Mouse (Mus musculus) large intestine, adult 2 months (tissue): Measurements from ENCODE around the gene Atp8a2. TPM values are rescaled to one million over a fixed set of nuclear protein-coding genes. Genes with fewer than 3 reads are reported as not detected.

Source experiments
- DNase-seq: peaks from one replicate; pipeline ENCODE4 v3.0.0-alpha.2; 2012; ENCODE audit warnings: low read depth, low spot score
- WGBS: fragments of 180-500 bp; shearing (Covaris S2); methylation state at CpG from one replicate; pipeline ENCODE4 v1.1.7; 2018; 5-methylcytosine and 5-hydroxymethylcytosine counted together
- polyA plus RNA-seq: library from polyadenylated mRNA; depleted of rRNA; stranded (reverse); fragments of >200 nt; gene quantifications from 2 replicates; pipeline ENCODE4 v1.2.3, GENCODE M21; 2012

The Atp8a2 gene
- polyA plus RNA-seq, 1 experiment = 2.4 TPM

- 19% methylated on average over 16 of the region's 16 CpGs for WGBS
- peak; percentile 83 for DNase-seq
Observed at GRCm38 (mm10) chr14:60170845-60171610, 26.0 kb downstream of the Atp8a2 start.

DNA sequence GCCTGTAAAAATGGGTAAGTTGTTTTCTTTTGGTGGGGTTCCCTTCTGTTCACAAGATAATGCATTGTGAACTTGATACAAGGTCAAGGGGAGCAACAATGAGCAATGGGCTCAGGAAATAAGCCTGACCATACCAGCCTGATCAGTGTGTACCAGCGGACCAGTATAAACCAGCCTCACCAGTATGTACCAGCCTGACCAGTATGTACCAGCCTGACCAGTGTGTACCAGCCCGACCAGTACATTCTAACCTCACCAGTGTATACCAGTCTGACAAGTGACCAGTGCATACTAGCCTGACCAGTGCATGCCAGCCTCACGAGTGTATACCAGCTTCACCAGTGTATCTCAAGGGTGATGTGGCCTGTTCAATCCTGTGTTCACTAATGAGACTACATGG is 33.6 kb downstream of the Atp8a2 start:
- DNase-seq = no peak
- 79% methylated on average over 3 of the region's 3 CpGs for WGBS

- DNase-seq = no peak
- WGBS = 82% methylated on average over 11 of the region's 11 CpGs
Observed at GRCm38 (mm10) chr14:60152373-60152772, 44.6 kb downstream of the Atp8a2 start.

DNA sequence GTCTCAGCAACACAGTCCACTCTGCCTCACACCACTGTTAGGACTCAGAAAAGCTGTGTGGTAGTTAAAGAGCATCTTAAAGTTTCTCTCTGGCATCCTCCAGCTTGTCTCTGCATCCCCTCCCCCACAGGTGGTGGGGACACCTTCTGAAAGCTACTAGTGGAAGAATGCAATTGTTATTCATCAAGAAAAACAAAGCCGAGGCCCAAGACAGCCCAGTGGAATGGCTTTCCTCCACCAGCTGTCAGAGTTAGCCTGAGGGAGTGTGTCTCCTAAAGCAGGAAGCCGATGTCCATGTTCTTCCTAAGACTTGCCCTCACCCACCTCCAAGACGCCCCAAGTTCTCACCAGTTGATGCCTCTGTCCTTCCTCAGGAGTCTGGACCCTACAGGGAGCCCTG is 48.1 kb downstream of the Atp8a2 start:
- no peak for DNase-seq
- 64% methylated on average over 3 of the region's 3 CpGs for WGBS

DNA sequence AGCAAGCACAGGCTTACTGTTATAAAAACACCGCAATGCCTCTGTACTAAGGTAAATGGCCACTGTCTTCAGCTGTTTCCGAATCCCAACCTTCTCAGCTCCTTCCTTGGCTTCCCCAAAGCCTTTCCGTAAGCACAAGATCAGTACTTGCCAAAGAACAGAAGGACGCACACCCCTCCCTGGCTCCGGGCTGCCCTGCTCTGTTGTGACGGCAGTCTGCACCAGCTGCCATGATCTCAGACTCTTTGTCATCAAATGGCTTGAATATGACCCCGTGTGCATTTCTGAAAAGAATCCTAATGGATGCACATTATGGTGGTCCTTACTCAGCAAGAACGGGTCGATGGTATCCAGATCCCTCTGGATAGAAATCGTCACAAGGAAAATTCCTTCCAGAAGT is 53.7 kb downstream of the Atp8a2 start:
- no peak for DNase-seq
- 75% methylated on average over 10 of the region's 10 CpGs for whole genome bisulfite sequencing

GRCm38 (mm10) chr14:60138339-60138738 is 58.6 kb downstream of the Atp8a2 start:
- DNase-seq = no peak
- 84% methylated on average over 4 of the region's 4 CpGs for WGBS

- WGBS = 77% methylated on average over 6 of the region's 6 CpGs
- DNase-seq = no peak
Observed at GRCm38 (mm10) chr14:60137812-60138211, 59.2 kb downstream of the Atp8a2 start.

DNA sequence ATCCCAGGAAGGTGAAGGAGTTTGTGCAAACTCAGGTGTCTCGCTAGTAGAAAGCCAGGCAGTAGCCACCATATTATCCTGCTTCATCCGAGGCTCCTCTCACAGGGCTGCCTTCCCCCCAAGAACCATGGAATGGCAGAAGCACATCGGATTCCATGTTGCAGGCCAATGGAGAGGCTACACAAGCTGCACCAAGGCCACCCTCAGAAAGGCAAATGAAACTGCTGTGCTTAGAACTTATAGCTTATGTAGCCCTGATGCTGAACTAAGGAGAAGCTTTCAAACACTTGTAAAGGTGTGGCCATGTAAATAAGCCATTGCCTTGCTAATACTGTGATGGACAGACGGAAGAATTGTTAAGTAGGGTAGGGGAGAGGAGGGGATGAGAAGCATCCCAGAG is 61.2 kb downstream of the Atp8a2 start:
- no peak for DNase-seq
- whole genome bisulfite sequencing = 86% methylated on average over 4 of the region's 4 CpGs

DNA sequence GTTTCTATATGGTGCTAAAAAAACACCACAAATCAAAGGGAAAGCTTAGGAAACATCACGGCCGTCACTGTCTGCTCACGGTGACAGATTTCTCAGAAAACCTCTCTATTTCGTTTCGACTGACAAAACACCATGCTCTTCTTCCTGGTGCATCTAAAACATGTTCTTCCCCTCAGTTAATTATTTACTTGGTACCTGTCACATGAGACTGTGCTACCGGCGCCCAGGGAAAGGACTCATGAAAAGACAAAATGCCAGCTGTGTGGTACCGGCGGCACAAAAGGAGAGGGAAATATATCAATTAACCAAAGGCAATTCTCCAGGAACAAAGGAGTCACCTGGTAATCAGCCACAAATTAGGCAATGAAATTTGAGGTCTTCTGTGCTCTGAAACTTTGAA is 62.3 kb downstream of the Atp8a2 start:
- 33% methylated on average over 9 of the region's 9 CpGs for WGBS
- peak; percentile 36 for DNase-seq

GRCm38 (mm10) chr14:60131196-60131876 is 65.6 kb downstream of the Atp8a2 start:
- 82% methylated on average over 9 of the region's 9 CpGs for WGBS
- DNase-seq = no peak

GRCm38 (mm10) chr14:60129564-60129963 is 67.4 kb downstream of the Atp8a2 start:
- DNase-seq = no peak
- WGBS = 86% methylated on average over 5 of the region's 5 CpGs

DNA sequence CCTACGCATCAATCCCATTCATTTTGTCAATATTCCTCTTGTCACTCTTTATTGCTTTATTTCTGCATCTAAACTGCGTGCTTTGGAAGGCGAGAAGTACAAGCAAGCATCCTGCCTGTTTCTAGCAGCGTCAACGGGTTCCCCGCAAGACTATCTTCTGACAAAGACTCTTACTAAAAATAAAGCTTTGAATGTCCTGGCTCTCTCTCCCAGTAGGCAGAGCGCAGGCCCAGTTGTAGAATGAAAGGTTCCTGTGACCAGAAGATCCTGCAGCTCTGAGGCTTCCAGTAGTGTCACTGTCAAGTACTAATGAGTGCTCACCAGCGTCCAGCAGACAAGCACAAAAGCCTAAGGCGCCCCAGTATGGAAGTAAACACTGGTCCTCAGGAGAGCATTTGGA is 71.8 kb downstream of the Atp8a2 start:
- DNase-seq = no peak
- 87% methylated on average over 9 of the region's 9 CpGs for WGBS

GRCm38 (mm10) chr14:60121572-60121971 is 75.4 kb downstream of the Atp8a2 start:
- no peak for DNase-seq
- 70% methylated on average over 10 of the region's 10 CpGs for WGBS

GRCm38 (mm10) chr14:60117792-60118585 is 79.0 kb downstream of the Atp8a2 start:
- WGBS = 76% methylated on average over 9 of the region's 9 CpGs
- no peak for DNase-seq

DNA sequence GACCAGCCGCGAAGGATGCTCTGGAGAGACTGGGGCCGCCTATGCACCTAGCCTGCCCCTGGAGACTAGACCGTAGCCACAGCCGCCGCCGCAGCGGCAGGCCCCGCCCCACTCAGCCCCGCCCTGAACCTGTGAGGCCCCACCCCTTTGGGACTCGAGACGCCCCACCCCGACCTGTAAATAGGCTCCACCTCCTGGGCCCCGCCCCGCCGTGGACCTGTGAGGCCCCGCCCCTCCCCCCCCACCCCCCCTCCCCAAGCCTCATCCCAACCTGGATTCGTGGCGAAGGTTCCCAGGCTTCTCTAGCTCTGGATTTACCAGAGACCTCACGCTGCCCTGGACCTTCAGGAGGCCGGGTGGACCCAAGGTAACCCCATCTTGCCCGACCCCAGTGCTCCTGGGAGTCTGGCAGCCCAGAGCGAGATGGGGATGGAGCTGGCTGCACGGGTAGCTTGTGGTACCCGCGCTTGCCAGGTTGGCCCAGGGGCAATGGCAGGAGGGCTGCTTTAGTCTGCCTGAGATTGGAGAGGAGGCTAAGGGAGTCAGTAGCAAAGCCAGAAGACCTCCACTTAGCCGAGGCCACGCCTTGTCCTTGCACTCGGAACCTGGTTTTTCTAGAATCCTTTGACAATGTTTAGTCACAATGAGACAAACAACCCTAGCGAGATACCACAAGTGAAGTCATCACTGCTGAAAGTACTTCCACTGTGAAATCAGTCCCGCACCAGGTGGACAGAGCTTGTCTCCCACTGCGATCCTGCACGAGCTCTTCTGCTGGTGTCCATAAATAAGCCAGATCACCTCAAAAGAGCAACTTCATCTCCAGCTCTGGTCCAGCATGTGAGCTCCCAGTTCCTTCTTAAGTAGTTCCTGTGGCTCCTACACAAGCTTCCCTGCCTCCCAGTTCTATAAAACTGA is 109.9 kb downstream of the Atp8a2 start:
- DNase-seq = peak; percentile 8
- 12% methylated on average over 32 of the region's 33 CpGs for WGBS

- DNase-seq = no peak
- 7% methylated on average over 21 of the region's 21 CpGs for WGBS
Observed at GRCm38 (mm10) chr14:60086254-60086807, 110.6 kb downstream of the Atp8a2 start.

DNA sequence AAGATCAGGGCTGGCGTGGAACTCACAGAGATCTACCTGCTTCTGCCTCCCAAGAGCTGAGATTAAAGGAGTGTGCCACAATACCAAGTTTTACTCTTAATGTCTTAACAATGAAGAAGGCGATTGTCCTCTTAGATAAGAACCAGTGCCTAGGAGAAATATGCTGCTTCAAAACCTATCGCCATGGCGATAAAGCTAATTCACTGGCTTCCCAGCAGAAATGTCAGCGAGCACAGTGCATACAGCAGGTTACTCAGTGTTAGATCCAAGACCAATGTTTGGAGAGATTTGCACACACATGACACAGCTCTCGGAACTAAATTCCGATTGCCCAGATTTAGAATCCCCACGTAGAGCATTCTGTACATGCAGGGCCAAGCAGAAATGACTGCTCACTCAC is 114.2 kb downstream of the Atp8a2 start:
- no peak for DNase-seq
- 91% methylated on average over 8 of the region's 8 CpGs for WGBS

- DNase-seq = no peak
- 33% methylated on average over 4 of the region's 4 CpGs for WGBS
Observed at GRCm38 (mm10) chr14:60072496-60072895, 124.5 kb downstream of the Atp8a2 start.

DNA sequence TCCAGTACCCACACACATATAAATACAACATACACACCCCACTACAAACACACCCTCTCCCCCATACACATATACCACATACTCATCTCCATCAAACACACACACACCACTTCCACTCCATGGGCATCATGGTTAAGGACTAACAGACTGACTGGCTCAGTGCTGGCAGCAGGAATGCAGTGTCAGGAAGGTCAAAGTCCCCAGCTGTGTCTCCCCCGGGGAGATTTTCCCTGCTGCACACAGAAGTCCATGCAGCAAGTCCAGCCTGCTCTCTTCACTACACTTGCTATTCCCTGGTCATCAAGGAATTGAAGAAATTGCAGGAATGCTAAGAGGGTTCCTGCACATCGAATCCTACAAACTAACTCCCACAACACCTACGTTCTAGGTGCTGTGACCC is 131.8 kb downstream of the Atp8a2 start:
- DNase-seq = no peak
- WGBS = 62% methylated on average over 3 of the region's 3 CpGs
